Mouse (Mus musculus) midbrain, embryonic 10.5 days (tissue): ENCODE results near the gene Ccdc191. TPM values are rescaled to one million over a fixed set of nuclear protein-coding genes. Genes with fewer than 3 reads are reported as not detected.

Experiments used
- DNase-seq: peaks from one replicate; pipeline ENCODE4 v3.0.0-alpha.2; 2017; ENCODE audit warnings: low spot score
- H3K27ac ChIP-seq: fragments of 300-500 bp; sonication (generic); replicated peaks from 2 replicates; pipeline ENCODE4 v1.5.1; 2016; ENCODE audit warnings: mild to moderate bottlenecking
- H3K27me3 ChIP-seq: fragments of 300-500 bp; sonication (generic); 2 replicates; pipeline ENCODE4 v1.6.1; 2016; ENCODE audit warnings: low read depth, mild to moderate bottlenecking; ENCODE audit not compliant: poor library complexity, severe bottlenecking
- H3K36me3 ChIP-seq: fragments of 300-500 bp; sonication (generic); 2 replicates; pipeline ENCODE4 v1.6.1; 2016; ENCODE audit warnings: mild to moderate bottlenecking, moderate library complexity
- H3K4me1 ChIP-seq: fragments of 300-500 bp; sonication (generic); 2 replicates; pipeline ENCODE4 v1.6.1; 2016
- H3K4me3 ChIP-seq: fragments of 300-500 bp; sonication (generic); 2 replicates; pipeline ENCODE4 v1.5.1; 2016; ENCODE audit warnings: mild to moderate bottlenecking, moderate library complexity
- H3K9me3 ChIP-seq: fragments of 300-500 bp; sonication (generic); replicated peaks from 2 replicates; pipeline ENCODE4 v1.6.1; 2016; ENCODE audit warnings: mild to moderate bottlenecking
- WGBS: fragments of 180-500 bp; shearing (Covaris S2); methylation state at CpG from one replicate; pipeline ENCODE4 v1.1.7; 2016; 5-methylcytosine and 5-hydroxymethylcytosine counted together
- polyA plus RNA-seq: library from polyadenylated mRNA; unstranded; fragments of >200 nt; fragmentation: Nextera tagmentation; extraction: Ambion mirVana; gene quantifications from 2 replicates; pipeline ENCODE4 v1.2.1, GENCODE M21; 2016

Ccdc191 gene
- polyA plus RNA-seq, 1 experiment from 2014 or later = 19.3 TPM

DNA sequence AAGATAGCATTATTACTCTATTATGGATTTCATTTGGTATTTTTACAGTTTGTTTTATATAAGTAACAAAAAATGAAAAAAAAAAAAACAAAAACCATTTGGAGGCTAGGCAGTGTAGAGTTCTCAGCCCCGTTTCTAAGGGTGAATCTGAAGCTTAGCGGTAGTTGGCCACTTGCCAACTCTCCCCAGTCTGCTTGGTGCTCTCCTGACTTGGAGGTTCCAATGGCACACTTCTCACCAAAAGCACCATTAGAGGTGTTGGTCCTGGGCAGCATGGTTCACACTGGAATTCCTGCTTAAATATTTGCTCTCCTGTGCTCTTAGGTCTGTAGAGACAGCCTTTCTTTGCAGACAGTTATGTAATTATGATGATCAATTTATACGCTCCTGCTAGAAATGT is 45.8 kb downstream of the Ccdc191 start:
- Histone ChIP-seq H3K9me3 (no peaks in the 10 kb centered on the region), H3K4me1 (no peaks in the 10 kb centered on the region), H3K27ac (no peak overlapping the region), H3K4me3 (no peak overlapping the region), H3K27me3 (no peaks in the 10 kb centered on the region), H3K36me3 (0 out of 2 replicates have a peak, but pooled peaks cover 3% of the 10 kb centered on the region)
- no peak for DNase-seq
- WGBS = 93% methylated on average over 3 of the region's 3 CpGs

GRCm38 (mm10) chr16:43935892-43936291 is 46.3 kb downstream of the Ccdc191 start:
- H3K36me3 ChIP-seq = 0 out of 2 replicates have a peak, but pooled peaks cover 3% of the 10 kb centered on the region
- no peaks in the 10 kb centered on the region for H3K4me1 ChIP-seq
- H3K9me3 ChIP-seq = no peaks in the 10 kb centered on the region
- no peak for DNase-seq
- H3K27me3 ChIP-seq = no peaks in the 10 kb centered on the region
- H3K4me3 ChIP-seq = no peak overlapping the region
- 89% methylated on average over 3 of the region's 3 CpGs for WGBS
- H3K27ac ChIP-seq = no peak overlapping the region

- 87% methylated on average over 4 of the region's 4 CpGs for WGBS
- DNase-seq = no peak
- Histone ChIP-seq H3K9me3 (no peaks in the 10 kb centered on the region), H3K27ac (no peak overlapping the region), H3K4me1 (no peaks in the 10 kb centered on the region), H3K36me3 (0 out of 2 replicates have a peak, but pooled peaks cover 3% of the 10 kb centered on the region), H3K4me3 (no peak overlapping the region), H3K27me3 (no peaks in the 10 kb centered on the region)
Measured at GRCm38 (mm10) chr16:43940846-43941245, 51.2 kb downstream of the Ccdc191 start.

GRCm38 (mm10) chr16:43945351-43945750 is 55.8 kb downstream of the Ccdc191 start:
- no peaks in the 10 kb centered on the region for H3K9me3 ChIP-seq
- no peaks in the 10 kb centered on the region for H3K27me3 ChIP-seq
- no peak overlapping the region for H3K4me3 ChIP-seq
- H3K36me3 ChIP-seq = no peaks in the 10 kb centered on the region
- H3K4me1 ChIP-seq = no peaks in the 10 kb centered on the region
- H3K27ac ChIP-seq = no peak overlapping the region
- no peak for DNase-seq
- WGBS = 89% methylated on average over 3 of the region's 3 CpGs

- Histone ChIP-seq H3K36me3 (no peaks in the 10 kb centered on the region), H3K27me3 (no peaks in the 10 kb centered on the region), H3K4me1 (no peaks in the 10 kb centered on the region), H3K27ac (no peak overlapping the region), H3K4me3 (no peak overlapping the region), H3K9me3 (no peaks in the 10 kb centered on the region)
- no peak for DNase-seq
- WGBS = 83% methylated on average over 3 of the region's 3 CpGs
Measured at GRCm38 (mm10) chr16:43945869-43946268, 56.3 kb downstream of the Ccdc191 start.

- no peak overlapping the region for H3K27ac ChIP-seq
- WGBS = 84% methylated on average over 4 of the region's 4 CpGs
- no peaks in the 10 kb centered on the region for H3K4me1 ChIP-seq
- H3K36me3 ChIP-seq = 0 out of 2 replicates have a peak, but pooled peaks cover 6% of the 10 kb centered on the region
- H3K9me3 ChIP-seq = no peaks in the 10 kb centered on the region
- H3K27me3 ChIP-seq = no peaks in the 10 kb centered on the region
- no peak for DNase-seq
- no peak overlapping the region for H3K4me3 ChIP-seq
Measured at GRCm38 (mm10) chr16:43951591-43951990, 62.0 kb downstream of the Ccdc191 start.

DNA sequence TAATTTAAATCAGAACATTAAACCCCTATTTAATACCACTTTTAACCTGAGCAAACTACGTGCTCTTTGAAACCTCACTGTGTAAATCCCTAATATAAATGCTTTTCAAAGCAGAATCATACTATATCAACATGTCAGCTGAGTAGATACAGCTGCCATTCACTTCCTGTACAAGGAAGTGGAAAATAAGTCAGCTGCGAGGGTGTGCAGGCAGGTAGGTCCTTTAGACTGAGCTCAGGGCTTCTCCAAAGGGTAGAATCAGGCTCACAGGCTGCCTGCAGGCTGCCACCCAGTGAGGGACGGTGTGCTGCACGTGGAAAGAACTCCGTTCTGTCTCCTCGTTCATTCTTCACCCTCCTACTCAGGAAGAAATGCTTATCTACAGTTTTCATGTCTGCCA is 65.3 kb downstream of the Ccdc191 start:
- Histone ChIP-seq H3K27me3 (no peaks in the 10 kb centered on the region), H3K4me3 (no peak overlapping the region), H3K36me3 (peaks cover 20% of the 10 kb centered on the region), H3K9me3 (no peaks in the 10 kb centered on the region), H3K4me1 (no peaks in the 10 kb centered on the region), H3K27ac (no peak overlapping the region)
- 86% methylated on average over 6 of the region's 6 CpGs for WGBS
- DNase-seq = no peak

GRCm38 (mm10) chr16:43958038-43958437 is 68.4 kb downstream of the Ccdc191 start:
- Histone ChIP-seq H3K36me3 (peaks cover 18% of the 10 kb centered on the region), H3K27ac (no peak overlapping the region), H3K27me3 (no peaks in the 10 kb centered on the region), H3K4me1 (no peaks in the 10 kb centered on the region), H3K4me3 (no peak overlapping the region), H3K9me3 (no peaks in the 10 kb centered on the region)
- DNase-seq = no peak
- 85% methylated on average over 4 of the region's 4 CpGs for WGBS

- Histone ChIP-seq H3K27me3 (no peaks in the 10 kb centered on the region), H3K4me3 (no peak overlapping the region), H3K9me3 (no peaks in the 10 kb centered on the region), H3K4me1 (peaks cover 12% of the 10 kb centered on the region), H3K27ac (no peak overlapping the region), H3K36me3 (peaks cover 7% of the 10 kb centered on the region; the same call in 1 of the 2 replicates)
- no peak for DNase-seq
- 93% methylated on average over 9 of the region's 9 CpGs for WGBS
Measured at GRCm38 (mm10) chr16:43963291-43963690, 73.7 kb downstream of the Ccdc191 start.

DNA sequence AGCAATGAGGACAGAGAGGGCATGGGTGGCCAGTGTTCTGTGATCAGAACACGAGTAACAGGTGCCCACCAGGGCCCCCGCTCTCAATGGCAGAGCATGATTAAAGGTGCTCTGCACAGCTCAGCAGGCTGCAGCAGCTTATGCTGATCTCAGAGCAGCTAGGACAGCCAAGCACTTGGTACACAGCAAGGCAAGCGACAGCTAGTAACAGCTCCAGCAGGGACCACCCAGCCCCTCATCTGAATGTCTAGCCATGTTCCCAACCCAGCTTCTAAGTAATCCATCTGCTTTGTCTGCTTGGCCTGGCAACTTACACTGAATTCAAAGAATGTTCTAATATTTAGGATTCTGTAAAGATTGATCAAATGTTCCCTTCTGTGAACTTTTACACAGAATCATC is 74.2 kb downstream of the Ccdc191 start:
- WGBS = 87% methylated on average over 3 of the region's 3 CpGs
- no peaks in the 10 kb centered on the region for H3K27me3 ChIP-seq
- no peaks in the 10 kb centered on the region for H3K9me3 ChIP-seq
- H3K36me3 ChIP-seq = peaks cover 7% of the 10 kb centered on the region; the same call in 1 of the 2 replicates
- no peak for DNase-seq
- H3K27ac ChIP-seq = no peak overlapping the region
- peaks cover 12% of the 10 kb centered on the region for H3K4me1 ChIP-seq
- no peak overlapping the region for H3K4me3 ChIP-seq

GRCm38 (mm10) chr16:43965781-43966389 is 76.3 kb downstream of the Ccdc191 start:
- H3K4me1 ChIP-seq = peaks cover 12% of the 10 kb centered on the region
- DNase-seq = no peak
- H3K36me3 ChIP-seq = 0 out of 2 replicates have a peak, but pooled peaks cover 3% of the 10 kb centered on the region
- no peaks in the 10 kb centered on the region for H3K9me3 ChIP-seq
- no peak overlapping the region for H3K27ac ChIP-seq
- no peaks in the 10 kb centered on the region for H3K27me3 ChIP-seq
- no peak overlapping the region for H3K4me3 ChIP-seq
- WGBS = 85% methylated on average over 13 of the region's 13 CpGs

GRCm38 (mm10) chr16:43970426-43970825 is 80.8 kb downstream of the Ccdc191 start:
- Histone ChIP-seq H3K36me3 (no peaks in the 10 kb centered on the region), H3K27ac (no peak overlapping the region), H3K4me3 (no peak overlapping the region), H3K9me3 (no peaks in the 10 kb centered on the region), H3K4me1 (peaks cover 9% of the 10 kb centered on the region), H3K27me3 (no peaks in the 10 kb centered on the region)
- 89% methylated on average over 3 of the region's 3 CpGs for WGBS
- no peak for DNase-seq

DNA sequence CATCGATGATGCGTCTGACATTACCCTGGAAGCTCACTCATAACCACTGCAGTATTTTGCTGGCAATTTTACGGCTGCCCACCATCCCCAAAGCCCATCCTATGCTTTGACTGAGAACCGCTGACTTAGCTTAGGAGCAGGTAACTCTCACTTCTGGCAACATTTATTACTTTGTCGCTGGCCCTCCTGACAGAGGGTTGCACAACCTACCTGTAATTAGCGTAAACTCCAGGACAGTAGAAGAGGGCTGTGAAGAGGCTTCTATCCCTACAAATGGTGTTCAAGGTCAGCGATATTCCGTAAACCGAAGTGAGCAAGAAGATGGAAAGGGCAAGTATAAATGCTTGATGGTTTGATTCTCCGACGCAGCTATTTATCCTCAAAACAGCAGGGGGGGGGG is 81.6 kb downstream of the Ccdc191 start:
- no peak overlapping the region for H3K4me3 ChIP-seq
- WGBS = 94% methylated on average over 11 of the region's 11 CpGs
- H3K27me3 ChIP-seq = 0 out of 2 replicates have a peak, but pooled peaks cover under 1% of the 10 kb centered on the region
- H3K27ac ChIP-seq = no peak overlapping the region
- H3K9me3 ChIP-seq = no peaks in the 10 kb centered on the region
- no peak for DNase-seq
- no peaks in the 10 kb centered on the region for H3K36me3 ChIP-seq
- H3K4me1 ChIP-seq = peaks cover 3% of the 10 kb centered on the region; the same call in 1 of the 2 replicates
